Mouse (Mus musculus) hindbrain, embryonic 16.5 days (tissue): ENCODE measurements around the gene Nr5a2. TPM values are rescaled to one million over a fixed set of nuclear protein-coding genes. Genes with fewer than 3 reads are reported as not detected.

Source experiments
- ATAC-seq: fragments of 200-750 bp; cut with Nextera tagmentation; 2 replicates; pipeline ENCODE4 v1.8.0; 2017; ENCODE audit warnings: moderate TSS enrichment, moderate library complexity
- H3K27ac ChIP-seq: fragments of 300-500 bp; sonication (generic); 2 replicates; pipeline ENCODE4 v1.5.1; 2014; ENCODE audit warnings: low read depth, mild to moderate bottlenecking, control low read depth, low read length, moderate library complexity
- H3K27me3 ChIP-seq: fragments of 300-500 bp; sonication (generic); replicated peaks from 2 replicates; pipeline ENCODE4 v1.6.1; 2014; ENCODE audit warnings: low read length; ENCODE audit not compliant: control insufficient read depth, insufficient read depth
- H3K36me3 ChIP-seq: fragments of 300-500 bp; sonication (generic); 2 replicates; pipeline ENCODE4 v1.6.1; 2014; ENCODE audit warnings: mild to moderate bottlenecking, low read length, moderate library complexity, mixed read lengths; ENCODE audit not compliant: control insufficient read depth, insufficient read depth
- H3K4me1 ChIP-seq: fragments of 300-500 bp; sonication (generic); 2 replicates; pipeline ENCODE4 v1.6.1; 2014; ENCODE audit warnings: low read depth, low read length; ENCODE audit not compliant: control insufficient read depth, insufficient read depth
- H3K4me2 ChIP-seq: fragments of 300-500 bp; sonication (generic); 2 replicates; pipeline ENCODE4 v1.6.1; 2014; ENCODE audit warnings: mild to moderate bottlenecking, low read length, control low read depth, moderate library complexity
- H3K4me3 ChIP-seq: fragments of 300-500 bp; sonication (generic); 2 replicates; pipeline ENCODE4 v1.5.1; 2014; ENCODE audit warnings: mild to moderate bottlenecking, low read length, control low read depth, moderate library complexity
- H3K9ac ChIP-seq: fragments of 300-500 bp; sonication (generic); 2 replicates; pipeline ENCODE4 v1.6.1; 2014; ENCODE audit warnings: low read depth, mild to moderate bottlenecking, control low read depth, low read length, moderate library complexity
- H3K9me3 ChIP-seq: fragments of 300-500 bp; sonication (generic); 2 replicates; pipeline ENCODE4 v1.6.1; 2014; ENCODE audit warnings: mild to moderate bottlenecking, low read length, moderate library complexity; ENCODE audit not compliant: control insufficient read depth
- WGBS: fragments of 180-500 bp; shearing (Covaris S2); extraction: QIAGEN DNeasy Blood & Tissue Kit; methylation state at CpG from one replicate; pipeline ENCODE4 v1.1.7; 2014; 5-methylcytosine and 5-hydroxymethylcytosine counted together
- polyA plus RNA-seq: library from polyadenylated mRNA; unstranded; fragments of >200 nt; fragmentation: Nextera tagmentation; extraction: Ambion mirVana; gene quantifications from 2 replicates; pipeline ENCODE4 v1.2.1, GENCODE M21; 2015

Nr5a2 gene
- polyA plus RNA-seq, 1 experiment from 2014 or later: 0.55 TPM

- no peaks in the 10 kb centered on the region for H3K9me3 ChIP-seq
- no peaks in the 10 kb centered on the region for H3K36me3 ChIP-seq
- H3K27me3 ChIP-seq: no peaks in the 10 kb centered on the region
- WGBS: 80% methylated on average over 8 of the region's 8 CpGs
- ATAC-seq: no peak
- no peak overlapping the region for H3K9ac ChIP-seq
- H3K4me1 ChIP-seq: no peaks in the 10 kb centered on the region
- no peak overlapping the region for H3K4me2 ChIP-seq
- H3K27ac ChIP-seq: no peak overlapping the region
- H3K4me3 ChIP-seq: no peak overlapping the region
Observed at GRCm38 (mm10) chr1:136970995-136971394, 10.7 kb upstream of the Nr5a2 start.

GRCm38 (mm10) chr1:136966728-136967386, 6.6 kb upstream of the Nr5a2 start:
- no peaks in the 10 kb centered on the region for H3K36me3 ChIP-seq
- H3K27ac ChIP-seq: no peak overlapping the region
- no peak for ATAC-seq
- WGBS: 79% methylated on average over 12 of the region's 12 CpGs
- no peak overlapping the region for H3K9ac ChIP-seq
- H3K27me3 ChIP-seq: no peaks in the 10 kb centered on the region
- H3K4me1 ChIP-seq: no peaks in the 10 kb centered on the region
- H3K4me2 ChIP-seq: no peak overlapping the region
- H3K4me3 ChIP-seq: no peak overlapping the region
- H3K9me3 ChIP-seq: no peaks in the 10 kb centered on the region

- Histone ChIP-seq H3K27me3 (peaks cover 35% of the 10 kb centered on the region), H3K4me1 (peaks cover 6% of the 10 kb centered on the region), H3K9me3 (no peaks in the 10 kb centered on the region), H3K27ac (no peak overlapping the region), H3K4me3 (no peak overlapping the region), H3K9ac (no peak overlapping the region), H3K4me2 (no peak overlapping the region), H3K36me3 (no peaks in the 10 kb centered on the region)
- 85% methylated on average over 1 of the region's 1 CpGs for WGBS
- ATAC-seq: no peak
Observed at GRCm38 (mm10) chr1:136959491-136959890, 757 bp downstream of the Nr5a2 start.

GRCm38 (mm10) chr1:136958666-136959065, 1.6 kb downstream of the Nr5a2 start:
- Histone ChIP-seq H3K36me3 (no peaks in the 10 kb centered on the region), H3K4me1 (peaks cover 6% of the 10 kb centered on the region), H3K4me2 (no peak overlapping the region), H3K9me3 (no peaks in the 10 kb centered on the region), H3K27ac (no peak overlapping the region), H3K27me3 (peaks cover 39% of the 10 kb centered on the region), H3K9ac (no peak overlapping the region), H3K4me3 (no peak overlapping the region)
- WGBS: 6% methylated on average over 9 of the region's 9 CpGs
- ATAC-seq: no peak

- Histone ChIP-seq H3K4me3 (no peak overlapping the region), H3K27ac (no peak overlapping the region), H3K27me3 (peaks cover 39% of the 10 kb centered on the region), H3K9ac (no peak overlapping the region), H3K36me3 (no peaks in the 10 kb centered on the region), H3K4me1 (peaks cover 6% of the 10 kb centered on the region), H3K4me2 (peak overlapping the region; percentile 20; the same call in 1 of the 2 replicates), H3K9me3 (no peaks in the 10 kb centered on the region)
- no peak for ATAC-seq
- WGBS: 2% methylated on average over 12 of the region's 13 CpGs
Observed at GRCm38 (mm10) chr1:136958185-136958584, 2.1 kb downstream of the Nr5a2 start.

- H3K9me3 ChIP-seq: no peaks in the 10 kb centered on the region
- peaks cover 9% of the 10 kb centered on the region for H3K4me1 ChIP-seq
- no peak overlapping the region for H3K9ac ChIP-seq
- no peak overlapping the region for H3K4me2 ChIP-seq
- H3K27me3 ChIP-seq: peaks cover 39% of the 10 kb centered on the region
- H3K27ac ChIP-seq: no peak overlapping the region
- ATAC-seq: no peak
- H3K36me3 ChIP-seq: no peaks in the 10 kb centered on the region
- 21% methylated on average over 8 of the region's 8 CpGs for WGBS
- H3K4me3 ChIP-seq: no peak overlapping the region
Observed at GRCm38 (mm10) chr1:136957696-136958095, 2.6 kb downstream of the Nr5a2 start.

GRCm38 (mm10) chr1:136954108-136954494, 6.1 kb downstream of the Nr5a2 start:
- Histone ChIP-seq H3K4me3 (no peak overlapping the region), H3K4me1 (peaks cover 19% of the 10 kb centered on the region), H3K27ac (no peak overlapping the region), H3K27me3 (peaks cover 57% of the 10 kb centered on the region), H3K9ac (no peak overlapping the region), H3K4me2 (no peak overlapping the region), H3K36me3 (no peaks in the 10 kb centered on the region), H3K9me3 (no peaks in the 10 kb centered on the region)
- WGBS: 26% methylated on average over 3 of the region's 3 CpGs
- ATAC-seq: no peak

- Histone ChIP-seq H3K4me2 (no peak overlapping the region), H3K9ac (no peak overlapping the region), H3K9me3 (no peaks in the 10 kb centered on the region), H3K4me1 (peaks cover 21% of the 10 kb centered on the region), H3K27me3 (peaks cover 53% of the 10 kb centered on the region), H3K36me3 (no peaks in the 10 kb centered on the region), H3K4me3 (no peak overlapping the region), H3K27ac (no peak overlapping the region)
- ATAC-seq: no peak
- 4% methylated on average over 15 of the region's 15 CpGs for WGBS
Observed at GRCm38 (mm10) chr1:136953444-136954107, 6.7 kb downstream of the Nr5a2 start.

GRCm38 (mm10) chr1:136952609-136953311, 7.5 kb downstream of the Nr5a2 start:
- peak overlapping the region; percentile 33 for H3K4me3 ChIP-seq
- peaks cover 22% of the 10 kb centered on the region for H3K4me1 ChIP-seq
- H3K27me3 ChIP-seq: peaks cover 51% of the 10 kb centered on the region
- no peaks in the 10 kb centered on the region for H3K36me3 ChIP-seq
- no peak overlapping the region for H3K27ac ChIP-seq
- no peaks in the 10 kb centered on the region for H3K9me3 ChIP-seq
- 0 out of 2 replicates have a peak overlapping the region, but pooled peaks have one; percentile 6 for H3K9ac ChIP-seq
- H3K4me2 ChIP-seq: peak overlapping the region; percentile 59
- under 1% methylated on average over 39 of the region's 39 CpGs for WGBS
- ATAC-seq: no peak
